Mouse (Mus musculus) intestine, embryonic 15.5 days (tissue): Measurements from ENCODE around the gene Tead4. TPM values are rescaled to one million over a fixed set of nuclear protein-coding genes. Genes with fewer than 3 reads are reported as not detected.

Experiments used
- ATAC-seq: fragments of 200-750 bp; cut with Nextera tagmentation; 2 replicates; pipeline ENCODE4 v1.8.0; 2017; ENCODE audit warnings: moderate TSS enrichment, moderate library complexity
- H3K27ac ChIP-seq: fragments of 300-500 bp; sonication (generic); 2 replicates; pipeline ENCODE4 v1.5.1; 2015; ENCODE audit warnings: mild to moderate bottlenecking, inconsistent platforms
- H3K27me3 ChIP-seq: fragments of 300-500 bp; sonication (generic); replicated peaks from 2 replicates; pipeline ENCODE4 v1.6.1; 2015; ENCODE audit warnings: inconsistent platforms
- H3K36me3 ChIP-seq: fragments of 300-500 bp; sonication (generic); 2 replicates; pipeline ENCODE4 v1.6.1; 2015; ENCODE audit warnings: inconsistent platforms
- H3K4me1 ChIP-seq: fragments of 300-500 bp; sonication (generic); replicated peaks from 2 replicates; pipeline ENCODE4 v1.6.1; 2015; ENCODE audit warnings: inconsistent platforms
- H3K4me2 ChIP-seq: fragments of 300-500 bp; sonication (generic); replicated peaks from 2 replicates; pipeline ENCODE4 v1.6.1; 2015; ENCODE audit warnings: mild to moderate bottlenecking, inconsistent platforms
- H3K4me3 ChIP-seq: fragments of 300-500 bp; sonication (generic); replicated peaks from 2 replicates; pipeline ENCODE4 v1.5.1; 2015; ENCODE audit warnings: inconsistent platforms
- H3K9ac ChIP-seq: fragments of 300-500 bp; sonication (generic); 2 replicates; pipeline ENCODE4 v1.6.1; 2015; ENCODE audit warnings: inconsistent platforms
- H3K9me3 ChIP-seq: fragments of 300-500 bp; sonication (generic); 2 replicates; pipeline ENCODE4 v1.6.1; 2016; ENCODE audit warnings: inconsistent platforms
- WGBS: fragments of 180-500 bp; shearing (Covaris S2); methylation state at CpG from one replicate; pipeline ENCODE4 v1.1.7; 2015; 5-methylcytosine and 5-hydroxymethylcytosine counted together
- polyA plus RNA-seq: library from polyadenylated mRNA; unstranded; fragments of >200 nt; fragmentation: Nextera tagmentation; extraction: Ambion mirVana; gene quantifications from 2 replicates; pipeline ENCODE4 v1.2.1, GENCODE M21; 2015

Tead4 gene
- polyA plus RNA-seq, 1 experiment from 2014 or later = 2.5 TPM

DNA sequence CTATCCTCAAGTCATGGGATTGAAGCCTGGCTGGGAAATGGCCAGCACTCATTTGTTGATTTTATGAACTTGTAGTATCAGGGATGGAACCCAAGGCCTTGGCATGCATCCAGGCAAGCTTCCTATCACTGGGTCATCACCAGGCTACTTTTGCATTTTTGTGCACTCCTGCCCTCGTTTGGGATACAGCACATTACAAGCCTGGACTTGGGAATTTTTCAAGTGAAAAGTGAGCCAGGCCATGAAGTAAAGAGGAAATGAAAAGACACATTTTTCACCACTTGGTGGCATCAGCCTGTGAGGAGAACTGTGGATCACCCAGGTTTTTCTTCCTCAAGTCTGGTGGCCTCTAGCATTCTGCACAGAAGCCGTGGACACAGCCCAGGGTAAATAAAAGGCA is 117.1 kb downstream of the Tead4 start:
- Histone ChIP-seq H3K4me1 (no peaks in the 10 kb centered on the region), H3K27ac (no peak overlapping the region), H3K9me3 (no peaks in the 10 kb centered on the region), H3K9ac (no peak overlapping the region), H3K36me3 (no peaks in the 10 kb centered on the region), H3K4me3 (no peak overlapping the region), H3K27me3 (no peaks in the 10 kb centered on the region), H3K4me2 (no peak overlapping the region)
- ATAC-seq = no peak
- 17% methylated on average over 2 of the region's 2 CpGs for WGBS

DNA sequence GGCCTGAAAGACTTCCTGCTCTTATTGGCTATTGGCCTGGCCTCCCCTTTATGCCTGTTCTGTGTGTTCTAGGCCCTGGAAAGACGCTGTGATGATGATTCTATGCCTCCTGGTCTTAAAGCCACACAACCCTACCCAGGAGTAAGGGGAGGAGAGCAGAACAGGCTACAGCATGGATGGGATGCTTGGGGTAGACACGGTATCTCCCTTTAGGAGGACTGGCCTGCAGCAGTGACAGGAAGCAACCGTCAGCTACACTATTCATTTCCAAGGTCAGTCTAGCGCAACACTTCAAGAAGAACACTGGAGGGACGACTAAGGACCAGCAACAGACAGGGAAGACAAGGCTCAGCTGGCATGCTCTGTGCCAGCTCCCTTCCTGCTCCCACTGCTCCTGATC is 119.4 kb downstream of the Tead4 start:
- Histone ChIP-seq H3K4me1 (no peaks in the 10 kb centered on the region), H3K27ac (no peak overlapping the region), H3K4me2 (no peak overlapping the region), H3K9ac (no peak overlapping the region), H3K4me3 (no peak overlapping the region), H3K36me3 (no peaks in the 10 kb centered on the region), H3K27me3 (no peaks in the 10 kb centered on the region), H3K9me3 (no peaks in the 10 kb centered on the region)
- WGBS = 67% methylated on average over 5 of the region's 5 CpGs
- no peak for ATAC-seq

DNA sequence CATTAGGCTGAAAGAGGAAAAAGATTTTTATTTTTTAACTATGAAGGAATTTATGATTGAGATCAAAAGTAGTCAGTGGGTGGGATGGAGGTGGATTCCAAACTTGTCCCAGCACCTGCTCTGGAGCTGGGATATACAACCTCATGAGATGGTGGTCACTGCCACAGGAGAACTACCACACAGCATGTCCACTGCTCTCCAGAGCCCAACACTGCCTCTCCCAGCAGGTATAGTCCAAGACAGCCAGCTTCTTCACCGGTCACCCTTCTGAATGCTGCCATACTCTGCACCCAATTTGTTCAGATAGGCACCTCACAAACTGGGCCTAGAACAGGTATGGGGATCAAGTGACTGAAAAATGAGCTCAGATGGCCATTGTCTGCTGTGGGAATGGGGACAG is 121.0 kb downstream of the Tead4 start:
- Histone ChIP-seq H3K4me3 (no peak overlapping the region), H3K27me3 (no peaks in the 10 kb centered on the region), H3K9me3 (no peaks in the 10 kb centered on the region), H3K36me3 (no peaks in the 10 kb centered on the region), H3K4me2 (no peak overlapping the region), H3K4me1 (no peaks in the 10 kb centered on the region), H3K27ac (no peak overlapping the region), H3K9ac (no peak overlapping the region)
- ATAC-seq = no peak
- whole genome bisulfite sequencing = 100% methylated on average over 1 of the region's 1 CpGs

DNA sequence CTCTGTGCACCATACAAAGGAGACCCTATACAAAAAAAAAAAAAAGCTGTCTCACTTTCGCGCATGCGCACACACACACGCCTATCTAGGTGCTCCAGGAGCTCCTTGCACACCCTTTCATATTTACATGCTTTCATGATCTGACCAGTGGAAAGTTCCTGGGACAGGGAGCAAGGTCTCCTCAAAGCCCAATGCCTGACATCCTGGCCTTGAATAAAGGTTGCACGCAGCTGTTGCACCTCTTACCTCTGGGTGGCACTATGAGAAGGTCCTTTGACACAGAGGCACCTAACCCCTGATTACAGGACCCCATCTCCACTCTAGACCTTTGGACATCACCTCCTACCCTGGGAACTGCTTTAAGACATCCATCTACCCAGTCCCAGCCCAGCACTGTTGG is 121.4 kb downstream of the Tead4 start:
- H3K36me3 ChIP-seq = no peaks in the 10 kb centered on the region
- H3K4me1 ChIP-seq = no peaks in the 10 kb centered on the region
- H3K27ac ChIP-seq = no peak overlapping the region
- ATAC-seq = no peak
- H3K4me3 ChIP-seq = no peak overlapping the region
- H3K9me3 ChIP-seq = no peaks in the 10 kb centered on the region
- no peak overlapping the region for H3K4me2 ChIP-seq
- 67% methylated on average over 5 of the region's 5 CpGs for WGBS
- H3K9ac ChIP-seq = no peak overlapping the region
- no peaks in the 10 kb centered on the region for H3K27me3 ChIP-seq

DNA sequence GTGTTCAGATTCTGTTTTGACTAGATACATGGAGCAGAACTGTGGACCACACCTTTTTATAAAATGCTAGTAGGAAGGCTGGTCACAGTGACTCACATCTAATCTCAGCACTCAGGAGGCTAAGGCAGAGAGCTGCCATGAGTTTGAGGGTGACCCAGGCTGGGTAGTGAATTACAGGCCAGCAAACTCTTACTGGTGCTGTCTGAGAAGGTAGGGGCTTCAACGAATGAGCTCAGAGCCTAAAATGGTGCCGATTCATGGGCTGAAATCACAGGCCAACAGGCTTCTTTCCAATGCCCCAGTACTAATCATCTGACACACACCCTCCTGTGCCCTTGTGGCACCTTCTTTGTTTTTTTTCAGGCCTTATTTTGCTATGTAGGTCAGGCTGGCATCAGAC is 121.9 kb downstream of the Tead4 start:
- Histone ChIP-seq H3K4me1 (no peaks in the 10 kb centered on the region), H3K27ac (no peak overlapping the region), H3K9me3 (no peaks in the 10 kb centered on the region), H3K27me3 (no peaks in the 10 kb centered on the region), H3K4me3 (no peak overlapping the region), H3K9ac (no peak overlapping the region), H3K36me3 (no peaks in the 10 kb centered on the region), H3K4me2 (no peak overlapping the region)
- 94% methylated on average over 2 of the region's 2 CpGs for WGBS
- no peak for ATAC-seq

Other genes starting within 250 kb of the Tead4 start
- 92.3 and 102 TPM in 2 replicates for gene Tspan9, start 157.2 kb downstream of the Tead4 start, polyA plus RNA-seq
- gene Tulp3, start 55.0 kb upstream of the Tead4 start, polyA plus RNA-seq = 10.4 and 11.9 TPM in 2 replicates
- 97.9 and 107 TPM in 2 replicates for gene Rhno1, start 62.1 kb upstream of the Tead4 start, polyA plus RNA-seq
- gene Foxm1, start 62.1 kb upstream of the Tead4 start, polyA plus RNA-seq = 25.7 and 26.3 TPM in 2 replicates
- gene Tex52, start 74.6 kb upstream of the Tead4 start, polyA plus RNA-seq = 0.13 and 0.16 TPM in 2 replicates
- gene Gm44596, start 74.7 kb upstream of the Tead4 start, polyA plus RNA-seq = not detected in 2 replicates
- gene Nrip2, start 98.5 kb upstream of the Tead4 start, polyA plus RNA-seq = 4.9 TPM in 2 replicates
- gene Itfg2, start 124.1 kb upstream of the Tead4 start, polyA plus RNA-seq = 24.4 and 24.8 TPM in 2 replicates
- 511 and 518 TPM in 2 replicates for gene Fkbp4, start 137.9 kb upstream of the Tead4 start, polyA plus RNA-seq
- 2.0 and 3.8 TPM in 2 replicates for gene Pzp, start 225.9 kb upstream of the Tead4 start, polyA plus RNA-seq